Mouse (Mus musculus) macrophage (primary cell): ENCODE results near the gene Rfx7. TPM values are rescaled to one million over a fixed set of nuclear protein-coding genes. Genes with fewer than 3 reads are reported as not detected.

Experiments used
- H3K27ac ChIP-seq: fragments of 350-480 bp; formaldehyde crosslinking; 2 replicates; pipeline ENCODE4 v1.9.0; 2021
- H3K36me3 ChIP-seq: fragments of 350-480 bp; formaldehyde crosslinking; 2 replicates; pipeline ENCODE4 v1.9.0; 2021; ENCODE audit errors: inconsistent target
- H3K4me3 ChIP-seq: fragments of 350-480 bp; formaldehyde crosslinking; 2 replicates; pipeline ENCODE4 v1.9.0; 2021; ENCODE audit errors: inconsistent target
- H3K79me2 ChIP-seq: fragments of 350-480 bp; formaldehyde crosslinking; 2 replicates; pipeline ENCODE4 v1.9.0; 2021; ENCODE audit errors: inconsistent target
- WGBS: methylation state at CpG from one replicate; pipeline ENCODE4 v1.1.7; 2026; ENCODE audit warnings: inconsistent platforms; ENCODE audit not compliant: missing documents; 5-methylcytosine and 5-hydroxymethylcytosine counted together
- polyA plus RNA-seq: library from polyadenylated mRNA; stranded (reverse); fragments of 250-400 nt; gene quantifications from 3 replicates; pipeline ENCODE4 v1.2.4, GENCODE M21; 2018; ENCODE audit warnings: inconsistent platforms
- total RNA-seq, 78 experiments: library from RNA; depleted of rRNA; stranded (reverse); fragments of 250-400 nt; gene quantifications; 1 replicate in 9 of 78; 2 replicates in 24 of 78; 3 replicates in 43 of 78; 4 replicates in 2 of 78; pipeline ENCODE4 v1.2.4; 2018; ENCODE audit warnings: inconsistent platforms in 56 of 78

The Rfx7 gene
- 10 to 100 TPM; 13.6 to 88.1 (median 55.7) TPM for total RNA-seq (2018; cell fraction: chromatin; rRNA removed)
- total RNA-seq (2018; cell fraction: cytosol; rRNA removed) = 10 to 100 TPM in 23 of 26 experiments, 1 to 10 TPM in 3; 7.9 to 20.3 (median 14.7) TPM
- total RNA-seq (2018; cell fraction: nucleus; rRNA removed) = 10 to 100 TPM; 12.7 to 78.4 (median 36.6) TPM
- 9.5 to 10.6 TPM (median 10.1 TPM) in 3 replicates for polyA plus RNA-seq

DNA sequence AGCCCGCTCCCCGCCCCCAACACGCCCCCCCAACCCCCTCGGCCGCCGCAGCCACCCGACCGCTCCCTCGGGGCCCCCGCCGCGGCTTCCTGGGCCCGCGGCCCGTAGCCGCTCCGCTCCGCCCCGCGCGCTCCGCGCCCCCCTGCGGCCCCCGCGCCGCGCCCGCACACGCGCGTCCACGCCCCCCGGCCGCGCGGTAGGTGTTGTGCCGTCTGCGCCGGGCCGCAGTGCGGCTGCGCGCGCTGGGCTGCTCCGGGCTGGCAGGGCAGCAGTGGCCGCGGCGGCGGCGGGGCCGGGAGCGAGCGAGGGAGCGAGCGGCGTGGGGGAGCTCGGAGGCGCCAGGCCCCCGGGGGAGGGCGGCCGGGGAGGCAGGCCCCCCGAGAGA lies at the start of gene Rfx7:
TSS of gene Rfx7 (plus strand) at position 245 of the 385 bp plus-strand sequence.
- Histone ChIP-seq H3K36me3 (no peaks in the 10 kb centered on the region), H3K79me2 (peaks cover 46% of the 10 kb centered on the region), H3K4me3 (peak within 1 kb of the TSS; percentile 58), H3K27ac (peak within 1 kb of the TSS; percentile 82)
- WGBS = 0% methylated on average over 15 of the region's 63 CpGs

DNA sequence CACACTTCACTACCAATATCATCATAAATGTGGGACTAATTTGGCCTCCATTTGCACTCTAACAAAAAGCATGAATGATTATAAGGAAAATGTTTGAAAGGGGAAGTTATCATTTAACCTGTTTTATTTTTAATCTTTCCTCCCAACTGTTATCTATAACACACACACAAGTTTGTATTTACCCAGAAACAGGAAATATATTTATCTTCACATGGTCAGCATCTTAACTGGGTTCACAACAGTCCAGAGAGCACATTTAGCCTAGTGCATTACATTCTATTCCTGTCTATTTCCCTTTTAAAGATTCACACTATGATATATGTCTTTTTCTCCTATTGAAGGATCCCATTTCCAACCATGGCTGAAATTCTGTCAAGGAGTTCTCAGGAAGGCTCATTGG lies 43.5 kb upstream of the Rfx7 start:
- H3K4me3 ChIP-seq = no peak overlapping the region
- H3K36me3 ChIP-seq = no peaks in the 10 kb centered on the region
- no peak overlapping the region for H3K27ac ChIP-seq
- H3K79me2 ChIP-seq = no peaks in the 10 kb centered on the region

GRCm38 (mm10) chr9:72489131-72489530 lies 42.9 kb upstream of the Rfx7 start:
- Histone ChIP-seq H3K36me3 (no peaks in the 10 kb centered on the region), H3K79me2 (no peaks in the 10 kb centered on the region), H3K4me3 (no peak overlapping the region), H3K27ac (no peak overlapping the region)
- 86% methylated on average over 5 of the region's 5 CpGs for WGBS

GRCm38 (mm10) chr9:72491559-72492193 lies 40.4 kb upstream of the Rfx7 start:
- Histone ChIP-seq H3K4me3 (peak overlapping the region; percentile 58), H3K79me2 (no peaks in the 10 kb centered on the region), H3K36me3 (no peaks in the 10 kb centered on the region), H3K27ac (peak overlapping the region; percentile 33; the same call in 1 of the 2 replicates)
- WGBS = 3% methylated on average over 32 of the region's 32 CpGs

GRCm38 (mm10) chr9:72492194-72492565 lies 39.9 kb upstream of the Rfx7 start, which contains the start of gene Tex9:
TSS of gene Tex9 (minus strand) at chr9:72492212.
- no peaks in the 10 kb centered on the region for H3K79me2 ChIP-seq
- H3K36me3 ChIP-seq = no peaks in the 10 kb centered on the region
- 8% methylated on average over 6 of the region's 6 CpGs for WGBS
- peak within 1 kb of the TSS; percentile 58 for H3K4me3 ChIP-seq
- peak within 1 kb of the TSS; percentile 33; the same call in 1 of the 2 replicates for H3K27ac ChIP-seq

- Histone ChIP-seq H3K79me2 (no peaks in the 10 kb centered on the region), H3K4me3 (no peak overlapping the region), H3K36me3 (no peaks in the 10 kb centered on the region), H3K27ac (no peak overlapping the region)
- 47% methylated on average over 2 of the region's 2 CpGs for WGBS
Observed at GRCm38 (mm10) chr9:72493465-72493864, 38.6 kb upstream of the Rfx7 start.

- Histone ChIP-seq H3K4me3 (no peak overlapping the region), H3K79me2 (no peaks in the 10 kb centered on the region), H3K27ac (no peak overlapping the region), H3K36me3 (no peaks in the 10 kb centered on the region)
- 92% methylated on average over 3 of the region's 3 CpGs for WGBS
Observed at GRCm38 (mm10) chr9:72493984-72494685, 37.9 kb upstream of the Rfx7 start.

DNA sequence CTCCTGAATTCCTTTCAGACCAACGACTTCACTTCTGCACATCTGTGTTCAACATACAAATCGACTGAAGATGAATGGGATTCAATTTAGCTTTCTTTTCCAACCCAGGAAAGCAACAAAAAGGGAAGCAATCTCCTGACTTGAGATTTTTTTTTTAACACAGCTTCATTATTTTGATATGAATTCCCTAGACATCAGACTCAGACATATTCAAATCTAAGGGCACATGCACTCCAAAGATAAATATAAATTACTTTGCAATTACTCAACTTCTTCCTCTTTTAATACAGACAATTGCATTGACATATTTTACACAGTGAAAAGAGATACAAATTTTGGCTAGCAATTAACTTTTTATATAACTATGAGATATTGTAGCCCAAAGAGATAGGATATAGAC lies 35.3 kb upstream of the Rfx7 start:
- Histone ChIP-seq H3K79me2 (no peaks in the 10 kb centered on the region), H3K4me3 (no peak overlapping the region)
- WGBS = 82% methylated on average over 2 of the region's 2 CpGs

DNA sequence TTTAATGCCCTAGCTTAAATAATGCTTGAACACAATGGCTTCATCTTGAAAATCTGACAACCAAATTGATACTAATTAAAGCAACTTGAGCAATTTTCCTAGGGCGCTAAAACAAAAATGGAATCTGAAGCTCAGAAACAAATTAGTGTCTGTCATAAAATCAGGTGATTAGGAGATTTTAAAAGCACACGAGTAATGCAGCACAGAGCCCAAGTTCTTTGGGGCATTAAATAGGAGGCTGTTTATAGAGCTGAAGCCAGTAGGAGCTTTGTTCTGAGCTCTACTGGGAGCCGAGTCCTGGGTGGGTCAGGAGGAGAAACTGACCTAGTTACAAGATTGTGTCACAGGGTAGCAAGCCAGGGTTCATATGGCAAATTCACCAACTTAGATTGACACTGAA lies 34.9 kb upstream of the Rfx7 start:
- Histone ChIP-seq H3K79me2 (no peaks in the 10 kb centered on the region), H3K27ac (no peak overlapping the region), H3K36me3 (no peaks in the 10 kb centered on the region), H3K4me3 (no peak overlapping the region)
- WGBS = 91% methylated on average over 3 of the region's 3 CpGs

More for the DNA sequence above, 35.3 kb upstream of the Rfx7 start:
- Histone ChIP-seq H3K36me3 (no peaks in the 10 kb centered on the region), H3K27ac (no peak overlapping the region)

GRCm38 (mm10) chr9:72512229-72512981 lies 19.6 kb upstream of the Rfx7 start:
- Histone ChIP-seq H3K27ac (no peak overlapping the region), H3K4me3 (no peak overlapping the region), H3K36me3 (no peaks in the 10 kb centered on the region), H3K79me2 (no peaks in the 10 kb centered on the region)
- 93% methylated on average over 11 of the region's 11 CpGs for WGBS

GRCm38 (mm10) chr9:72515366-72515765 lies 16.7 kb upstream of the Rfx7 start:
- Histone ChIP-seq H3K36me3 (no peaks in the 10 kb centered on the region), H3K4me3 (no peak overlapping the region), H3K27ac (no peak overlapping the region), H3K79me2 (no peaks in the 10 kb centered on the region)

DNA sequence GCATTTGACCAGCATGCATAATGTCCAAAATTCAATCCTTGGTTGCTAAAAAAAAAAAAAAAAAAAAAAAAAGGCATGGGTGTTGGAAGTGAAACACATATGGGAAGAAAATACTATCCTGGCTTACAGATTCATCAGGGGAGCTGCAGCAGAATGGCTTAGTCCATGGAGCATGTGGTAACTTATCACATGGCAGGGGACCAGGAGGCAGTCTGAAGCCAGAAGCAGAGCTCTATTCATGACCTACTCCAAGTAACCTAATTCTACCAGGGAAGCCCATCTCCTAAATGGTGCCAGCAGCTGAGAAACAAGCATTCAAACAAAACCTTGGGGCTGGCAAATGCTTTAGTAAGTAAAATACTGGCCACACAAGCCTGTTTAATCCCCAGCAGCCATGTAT lies 12.8 kb upstream of the Rfx7 start:
- Histone ChIP-seq H3K27ac (no peak overlapping the region), H3K4me3 (no peak overlapping the region), H3K79me2 (no peaks in the 10 kb centered on the region), H3K36me3 (no peaks in the 10 kb centered on the region)

- no peaks in the 10 kb centered on the region for H3K36me3 ChIP-seq
- H3K79me2 ChIP-seq = no peaks in the 10 kb centered on the region
- no peak overlapping the region for H3K27ac ChIP-seq
- no peak overlapping the region for H3K4me3 ChIP-seq
Observed at GRCm38 (mm10) chr9:72520849-72521248, 11.2 kb upstream of the Rfx7 start.

GRCm38 (mm10) chr9:72526091-72526490 lies 5.9 kb upstream of the Rfx7 start:
- Histone ChIP-seq H3K36me3 (no peaks in the 10 kb centered on the region), H3K4me3 (no peak overlapping the region), H3K27ac (no peak overlapping the region), H3K79me2 (no peaks in the 10 kb centered on the region)
- no CpG with 5 or more reads among the region's 1 CpGs for whole genome bisulfite sequencing

DNA sequence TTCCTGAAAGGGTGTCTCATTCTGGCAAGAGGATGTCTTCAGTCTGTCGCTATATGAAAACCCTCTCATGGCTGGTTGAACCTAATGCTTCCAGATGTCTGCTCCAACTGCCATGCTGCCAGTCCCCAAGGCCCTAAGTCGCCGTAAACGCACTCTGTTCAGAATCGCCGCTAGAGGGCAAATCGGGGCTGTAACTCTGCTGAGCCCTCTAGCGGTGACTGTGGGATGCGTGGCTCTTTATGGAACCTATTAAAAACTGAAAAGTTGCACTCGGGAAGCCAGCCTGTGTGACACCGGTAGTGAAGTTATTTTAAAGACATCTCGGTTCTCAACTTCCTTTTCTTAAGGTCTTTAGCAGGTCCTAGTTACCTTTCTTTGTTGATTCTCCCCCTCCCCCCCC lies 1.8 kb upstream of the Rfx7 start:
- WGBS = 3% methylated on average over 12 of the region's 12 CpGs

More for the DNA sequence above, 1.8 kb upstream of the Rfx7 start:
- H3K4me3 ChIP-seq = no peak overlapping the region
- H3K27ac ChIP-seq = peak overlapping the region; percentile 82; the same call in 1 of the 2 replicates
- no peaks in the 10 kb centered on the region for H3K36me3 ChIP-seq
- H3K79me2 ChIP-seq = peaks cover 29% of the 10 kb centered on the region
